Mouse (Mus musculus) hindbrain, embryonic 14.5 days (tissue): Measurements from ENCODE around the gene Prr5. TPM values are rescaled to one million over a fixed set of nuclear protein-coding genes. Genes with fewer than 3 reads are reported as not detected.

Source experiments
- ATAC-seq: fragments of 200-750 bp; cut with Nextera tagmentation; 2 replicates; pipeline ENCODE4 v1.8.0; 2017; ENCODE audit warnings: moderate number of reproducible peaks, mild to moderate bottlenecking, moderate TSS enrichment, moderate library complexity; ENCODE audit not compliant: low FRiP score
- DNase-seq: peaks from one replicate; pipeline ENCODE4 v3.0.0-alpha.2; 2015; ENCODE audit warnings: low spot score
- H3K27ac ChIP-seq: fragments of 300-500 bp; sonication (generic); 2 replicates; pipeline ENCODE4 v1.5.1; 2014; ENCODE audit warnings: mild to moderate bottlenecking, moderate library complexity
- H3K27me3 ChIP-seq: fragments of 300-500 bp; sonication (generic); 2 replicates; pipeline ENCODE4 v1.6.1; 2014; ENCODE audit warnings: mild to moderate bottlenecking, low read length, mixed read lengths; ENCODE audit not compliant: control insufficient read depth, insufficient read depth
- H3K36me3 ChIP-seq: fragments of 300-500 bp; sonication (generic); replicated peaks from 2 replicates; pipeline ENCODE4 v1.6.1; 2014; ENCODE audit not compliant: control insufficient read depth, insufficient read depth
- H3K4me1 ChIP-seq: fragments of 300-500 bp; sonication (generic); replicated peaks from 2 replicates; pipeline ENCODE4 v1.6.1; 2014; ENCODE audit warnings: antibody characterized with exemption, low read length, mixed read lengths; ENCODE audit not compliant: control insufficient read depth, insufficient read depth
- H3K4me2 ChIP-seq: fragments of 300-500 bp; sonication (generic); replicated peaks from 2 replicates; pipeline ENCODE4 v1.6.1; 2014; ENCODE audit warnings: mild to moderate bottlenecking, moderate library complexity
- H3K4me3 ChIP-seq: fragments of 300-500 bp; sonication (generic); replicated peaks from 2 replicates; pipeline ENCODE4 v1.5.1; 2014; ENCODE audit warnings: mild to moderate bottlenecking, low read length
- H3K9ac ChIP-seq: fragments of 300-500 bp; sonication (generic); 2 replicates; pipeline ENCODE4 v1.6.1; 2014
- H3K9me3 ChIP-seq: fragments of 300-500 bp; sonication (generic); 2 replicates; pipeline ENCODE4 v1.6.1; 2016; ENCODE audit warnings: low read length; ENCODE audit not compliant: control insufficient read depth
- WGBS: fragments of 180-500 bp; shearing (Covaris S2); extraction: QIAGEN DNeasy Blood & Tissue Kit; methylation state at CpG from one replicate; pipeline ENCODE4 v1.1.7; 2014; 5-methylcytosine and 5-hydroxymethylcytosine counted together
- polyA plus RNA-seq: library from polyadenylated mRNA; unstranded; fragments of >200 nt; fragmentation: Nextera tagmentation; extraction: Ambion mirVana; gene quantifications from 2 replicates; pipeline ENCODE4 v1.2.1, GENCODE M21; 2014

Prr5 gene
- polyA plus RNA-seq, 1 experiment from 2014 or later = 27.1 TPM

DNA sequence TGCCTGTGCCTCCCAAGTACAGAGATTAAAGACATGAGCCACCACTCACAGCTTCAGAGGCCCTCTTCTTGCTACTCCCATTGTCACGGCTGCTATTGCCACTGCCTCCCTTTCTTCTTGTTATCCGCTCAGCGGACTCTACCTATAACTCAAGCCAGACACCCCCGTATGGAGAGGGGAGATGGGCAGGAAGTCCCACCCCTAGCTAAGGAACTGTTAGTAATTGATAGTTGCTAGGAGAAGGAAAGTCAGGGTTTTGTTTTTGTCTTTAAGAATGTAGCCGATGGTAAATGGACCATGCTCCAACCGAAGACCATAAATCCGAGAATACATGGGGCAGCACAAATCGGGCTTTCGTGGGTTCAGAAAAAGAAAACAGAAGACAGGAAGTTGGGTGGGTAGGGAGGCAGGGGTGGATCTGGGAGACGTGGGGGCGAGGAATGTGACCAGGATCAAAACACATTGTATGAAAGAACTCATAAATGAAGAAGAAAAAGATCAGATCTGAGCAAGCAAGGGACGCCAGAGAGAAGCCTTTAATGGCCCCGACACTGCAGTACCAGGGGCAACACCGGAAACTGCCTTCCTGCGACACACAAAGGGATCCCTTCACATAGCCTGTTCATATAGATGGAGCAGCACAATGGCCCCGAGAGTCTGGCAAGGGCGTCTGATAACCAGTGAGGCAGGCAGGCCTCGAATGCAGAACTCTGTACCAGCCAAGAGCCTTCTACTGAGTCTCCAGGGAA lies 62.4 kb downstream of the Prr5 start:
- no peak overlapping the region for H3K27ac ChIP-seq
- DNase-seq = no peak

DNA sequence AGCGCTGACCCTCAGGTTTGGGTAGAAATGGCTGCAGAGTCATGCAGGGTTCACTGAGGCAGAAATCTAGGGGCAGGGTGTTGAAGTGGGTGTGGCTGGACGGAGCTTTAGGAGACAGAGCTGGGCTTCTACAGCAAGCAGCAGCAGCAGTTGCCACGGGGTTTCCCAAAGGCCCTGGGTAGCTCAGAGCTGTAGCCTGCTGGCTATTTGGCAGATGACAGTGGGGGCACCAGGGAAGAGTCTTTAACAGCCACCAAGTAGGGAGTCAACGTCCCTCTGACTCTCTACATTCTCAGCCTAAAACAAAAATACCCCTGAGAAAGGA lies 63.0 kb downstream of the Prr5 start:
- Histone ChIP-seq H3K4me2 (no peak overlapping the region), H3K9ac (no peak overlapping the region), H3K9me3 (no peaks in the 10 kb centered on the region), H3K4me3 (no peak overlapping the region), H3K27ac (no peak overlapping the region), H3K27me3 (no peaks in the 10 kb centered on the region), H3K36me3 (no peaks in the 10 kb centered on the region), H3K4me1 (peaks cover 10% of the 10 kb centered on the region; the same call in 1 of the 2 replicates)
- ATAC-seq (no peak), DNase-seq (no peak)
- WGBS = 56% methylated on average over 4 of the region's 4 CpGs

More for the DNA sequence above, 62.4 kb downstream of the Prr5 start:
- Histone ChIP-seq H3K4me2 (no peak overlapping the region), H3K9me3 (no peaks in the 10 kb centered on the region), H3K4me1 (peaks cover 10% of the 10 kb centered on the region; the same call in 1 of the 2 replicates), H3K4me3 (no peak overlapping the region), H3K27me3 (no peaks in the 10 kb centered on the region), H3K9ac (no peak overlapping the region), H3K36me3 (no peaks in the 10 kb centered on the region)
- WGBS = 56% methylated on average over 18 of the region's 18 CpGs
- ATAC-seq = no peak

DNA sequence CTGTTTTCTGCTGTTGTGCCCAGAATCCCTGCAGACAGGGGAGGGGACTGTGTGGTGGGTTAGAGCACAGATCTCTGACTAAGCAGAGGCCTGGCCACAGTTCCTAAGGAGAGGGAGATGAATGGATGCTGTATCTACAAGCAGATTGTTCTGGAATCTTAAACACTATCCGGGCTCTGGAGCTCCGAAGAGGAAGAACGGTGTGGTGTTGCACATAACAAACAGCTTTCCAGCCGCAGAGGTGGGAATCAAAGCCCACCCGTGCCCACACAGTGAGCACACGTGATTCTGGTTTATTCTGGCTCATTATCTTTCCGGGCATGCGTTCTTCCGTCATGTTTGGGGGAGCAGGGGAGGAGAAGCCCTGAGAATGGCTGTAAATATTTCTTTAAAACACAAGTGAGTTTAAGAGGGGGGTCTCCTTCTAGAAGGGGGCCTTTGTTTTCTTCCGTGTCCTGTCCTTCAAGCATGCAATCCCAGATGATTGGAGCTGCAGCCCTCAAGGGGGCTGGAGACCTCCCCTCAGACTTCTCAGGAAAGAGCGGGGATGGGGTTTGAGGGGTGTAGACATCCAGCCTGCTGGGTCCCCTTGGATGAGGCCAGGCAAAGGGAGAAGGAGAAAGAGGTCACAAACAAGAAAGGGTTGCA lies 67.0 kb downstream of the Prr5 start:
- Histone ChIP-seq H3K36me3 (no peaks in the 10 kb centered on the region), H3K4me3 (no peak overlapping the region), H3K9me3 (no peaks in the 10 kb centered on the region), H3K27ac (peak overlapping the region; percentile 47), H3K27me3 (no peaks in the 10 kb centered on the region), H3K9ac (no peak overlapping the region), H3K4me1 (no peaks in the 10 kb centered on the region), H3K4me2 (no peak overlapping the region)
- ATAC-seq = peak; percentile 63; the same call in 1 of the 2 replicates
- WGBS = 42% methylated on average over 11 of the region's 11 CpGs
- peak; percentile 42 for DNase-seq

DNA sequence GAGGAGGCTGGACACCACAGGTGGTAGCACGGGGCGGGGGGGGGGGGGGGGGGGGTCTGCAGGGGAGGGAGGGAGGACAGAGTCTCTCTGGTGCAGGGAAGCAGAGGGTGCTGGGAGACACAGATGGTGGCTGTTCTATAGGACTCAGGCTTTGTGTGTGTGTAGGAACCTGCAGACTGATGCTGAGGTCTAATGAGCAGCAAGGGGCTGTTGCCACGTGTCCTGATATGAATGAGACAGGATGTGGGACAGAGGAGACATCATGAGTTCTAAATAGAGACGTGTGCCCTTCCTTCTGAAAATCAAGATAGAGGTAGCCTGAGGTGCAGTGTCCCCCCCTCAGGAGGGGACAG lies 67.5 kb downstream of the Prr5 start:
- Histone ChIP-seq H3K36me3 (no peaks in the 10 kb centered on the region), H3K4me2 (no peak overlapping the region), H3K27me3 (no peaks in the 10 kb centered on the region), H3K27ac (no peak overlapping the region), H3K9ac (no peak overlapping the region), H3K9me3 (no peaks in the 10 kb centered on the region), H3K4me3 (no peak overlapping the region), H3K4me1 (no peaks in the 10 kb centered on the region)
- DNase-seq = no peak
- ATAC-seq = 0 out of 2 replicates have a peak, but pooled peaks have one; percentile 46
- 36% methylated on average over 2 of the region's 4 CpGs for WGBS

DNA sequence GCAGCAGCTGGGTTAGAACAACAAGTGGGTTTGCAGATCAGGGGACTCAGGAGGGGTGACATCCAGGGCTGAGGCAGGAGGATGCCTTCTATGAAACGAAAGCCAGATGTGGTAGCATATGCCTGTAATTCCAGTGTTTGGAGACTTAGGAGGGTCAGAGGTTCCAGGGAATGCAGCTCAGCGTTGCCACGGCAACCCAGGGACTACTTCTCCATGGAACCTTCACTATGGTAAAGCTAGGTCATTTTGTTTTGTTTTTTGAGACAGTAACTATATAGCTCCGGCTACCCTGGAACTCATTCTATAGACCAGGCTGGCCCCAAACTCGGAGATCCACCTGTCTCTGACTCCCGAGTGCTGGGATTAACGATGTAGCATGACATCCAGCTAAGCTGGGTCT lies 68.8 kb downstream of the Prr5 start:
- H3K4me2 ChIP-seq = no peak overlapping the region
- no peaks in the 10 kb centered on the region for H3K4me1 ChIP-seq
- H3K27ac ChIP-seq = no peak overlapping the region
- DNase-seq (no peak), ATAC-seq (no peak)
- H3K9me3 ChIP-seq = no peaks in the 10 kb centered on the region
- WGBS = 89% methylated on average over 7 of the region's 7 CpGs
- no peak overlapping the region for H3K4me3 ChIP-seq
- H3K27me3 ChIP-seq = no peaks in the 10 kb centered on the region
- H3K9ac ChIP-seq = no peak overlapping the region
- no peaks in the 10 kb centered on the region for H3K36me3 ChIP-seq

DNA sequence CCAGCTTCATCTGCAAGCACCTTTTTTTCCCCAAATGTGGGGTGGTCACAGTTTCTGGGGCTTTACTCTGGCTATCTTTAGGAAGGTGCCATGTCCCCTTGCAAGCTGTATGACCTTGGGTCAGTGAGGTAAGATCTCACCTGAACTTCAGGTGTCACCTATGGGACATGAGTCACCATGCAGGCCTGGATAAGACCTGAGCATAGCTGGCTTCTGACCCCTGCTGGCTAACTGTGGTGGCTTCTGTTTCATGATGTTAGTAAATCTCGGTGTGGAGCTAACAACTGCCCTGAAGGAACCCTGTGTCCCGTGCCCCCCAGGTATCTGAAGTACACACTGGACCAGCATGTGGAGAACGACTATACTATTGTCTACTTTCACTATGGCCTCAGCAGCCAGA lies 72.2 kb downstream of the Prr5 start:
- no peaks in the 10 kb centered on the region for H3K4me1 ChIP-seq
- 78% methylated on average over 3 of the region's 3 CpGs for WGBS

DNA sequence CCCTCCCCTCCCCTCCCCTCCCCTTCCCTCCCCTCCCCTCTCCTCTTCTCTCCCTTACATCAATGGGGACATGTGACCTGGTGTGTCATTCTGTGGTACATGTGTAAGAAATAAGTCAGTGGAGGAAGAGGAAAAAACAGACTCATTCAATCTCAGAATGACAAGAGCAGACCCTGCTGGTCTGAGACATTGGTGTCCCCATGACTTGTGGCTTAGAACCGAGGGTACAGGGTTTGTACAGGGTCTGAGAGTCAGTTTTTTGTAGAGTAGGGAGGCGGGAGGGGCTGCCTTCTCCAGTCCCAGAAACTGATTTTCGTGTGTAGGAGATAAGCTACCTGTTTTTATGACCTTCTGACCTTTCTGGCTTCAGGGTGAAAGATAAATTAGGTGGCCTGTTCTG lies 73.9 kb downstream of the Prr5 start:
- H3K4me3 ChIP-seq = no peak overlapping the region
- no peaks in the 10 kb centered on the region for H3K4me1 ChIP-seq
- ATAC-seq = no peak
- H3K4me2 ChIP-seq = no peak overlapping the region
- no peak overlapping the region for H3K9ac ChIP-seq
- 19% methylated on average over 3 of the region's 3 CpGs for WGBS
- no peaks in the 10 kb centered on the region for H3K36me3 ChIP-seq
- H3K27ac ChIP-seq = no peak overlapping the region
- no peaks in the 10 kb centered on the region for H3K27me3 ChIP-seq
- DNase-seq = no peak
- H3K9me3 ChIP-seq = no peaks in the 10 kb centered on the region

More for the DNA sequence above, 72.2 kb downstream of the Prr5 start:
- no peak for DNase-seq
- Histone ChIP-seq H3K27ac (no peak overlapping the region), H3K9me3 (no peaks in the 10 kb centered on the region), H3K36me3 (no peaks in the 10 kb centered on the region), H3K9ac (no peak overlapping the region), H3K4me2 (no peak overlapping the region), H3K27me3 (no peaks in the 10 kb centered on the region), H3K4me3 (no peak overlapping the region)
- ATAC-seq = no peak

DNA sequence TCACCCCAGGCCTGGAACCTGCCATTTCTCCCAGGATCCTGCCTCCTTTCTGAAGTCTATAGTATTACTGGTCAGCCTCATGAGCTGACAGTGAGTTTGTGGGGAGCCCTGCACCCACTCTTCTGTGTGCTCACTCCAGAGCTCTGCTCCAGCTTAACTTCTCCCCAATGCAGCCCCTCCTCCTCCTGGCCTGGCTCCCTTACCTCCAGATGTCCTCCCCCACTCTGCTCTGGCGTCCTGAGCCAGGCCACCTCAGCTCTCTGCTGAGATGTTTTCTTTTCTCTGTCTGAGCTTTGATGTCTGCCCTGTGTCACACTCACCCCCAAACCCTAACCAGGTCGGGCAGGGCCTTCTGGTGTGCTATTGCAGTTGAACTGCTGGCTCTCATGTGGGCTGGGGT lies 74.9 kb downstream of the Prr5 start:
- H3K4me2 ChIP-seq = no peak overlapping the region
- H3K27me3 ChIP-seq = no peaks in the 10 kb centered on the region
- no peak overlapping the region for H3K27ac ChIP-seq
- no peaks in the 10 kb centered on the region for H3K9me3 ChIP-seq
- no peak overlapping the region for H3K9ac ChIP-seq
- no peak overlapping the region for H3K4me3 ChIP-seq
- no peak for DNase-seq
- H3K4me1 ChIP-seq = no peaks in the 10 kb centered on the region
- WGBS = 18% methylated on average over 2 of the region's 2 CpGs
- no peak for ATAC-seq
- no peaks in the 10 kb centered on the region for H3K36me3 ChIP-seq

DNA sequence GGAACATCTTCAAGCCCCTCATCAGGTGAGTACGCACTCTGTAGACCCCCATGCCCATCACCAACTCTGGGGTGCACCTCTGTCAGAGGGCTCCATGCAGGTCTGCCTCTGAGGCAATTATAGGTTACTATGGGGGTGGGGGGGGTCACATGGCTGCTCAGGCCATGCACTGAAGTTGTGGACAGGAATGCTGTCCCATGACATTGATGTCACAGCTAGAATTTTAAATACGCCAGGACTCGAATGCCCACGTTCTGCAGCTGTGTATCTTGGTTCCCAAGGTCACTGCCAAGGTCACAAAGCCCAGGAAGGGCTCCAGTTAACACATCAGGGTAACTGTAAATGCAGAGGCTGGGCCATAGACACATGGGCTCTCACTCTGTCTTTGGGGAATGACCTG lies 76.4 kb downstream of the Prr5 start:
- H3K4me3 ChIP-seq = no peak overlapping the region
- no peaks in the 10 kb centered on the region for H3K36me3 ChIP-seq
- WGBS = 87% methylated on average over 4 of the region's 4 CpGs
- DNase-seq = no peak
- ATAC-seq = no peak
- H3K27me3 ChIP-seq = no peaks in the 10 kb centered on the region
- no peak overlapping the region for H3K9ac ChIP-seq
- no peak overlapping the region for H3K4me2 ChIP-seq
- H3K27ac ChIP-seq = no peak overlapping the region
- H3K9me3 ChIP-seq = no peaks in the 10 kb centered on the region
- H3K4me1 ChIP-seq = no peaks in the 10 kb centered on the region
